ENCODE assay signal across 15 mouse cellular contexts in genomic region chr3:135556851-135557662, GRCm38 (mm10).
DNase-seq lines count a peak whose midpoint lies in the region; ATAC-seq and TF ChIP-seq lines count a peak whose summit lies in the region.
"Had no signal": no experiment of that assay in that cellular context is flagged by ENCODE, and none has a peak within 500 bp of the region (broad histone marks: within the 10 kb centered on the region; RNA-seq: fewer than 3 reads in every experiment).

No protein-coding gene starts in this region.

- peak overlapping the region; percentile 53 for H3K9ac ChIP-seq in ES-Bruce4 (ENCODE audit: low read depth, poor library complexity, severe bottlenecking)
- H3K9ac ChIP-seq: hindbrain, embryonic 15.5 days; limb, embryonic 13.5 days; midbrain, embryonic 12.5 days had no signal

- TF ChIP-seq CTCF in ES-Bruce4 (IDR thresholded peaks at IDR 0.05; ENCODE audit: low read depth, low read length), result no peak

- peaks cover 2% of the 10 kb centered on the region; the same call in 1 of the 2 replicates for H3K9me3 ChIP-seq in ES-Bruce4 (replicated peaks; ENCODE audit: control insufficient read depth, insufficient read depth, low read length, poor library complexity, severe bottlenecking)
- H3K9me3 ChIP-seq: hindbrain, embryonic 15.5 days; limb, embryonic 13.5 days; midbrain, embryonic 12.5 days had no signal

- ATAC-seq in inflammation-experienced regulatory T-cells, adult 6 months, result no peak
- ATAC-seq: Patski had no signal

- peaks cover 4% of the 10 kb centered on the region for H3K4me1 ChIP-seq in ES-Bruce4 (ENCODE audit: control insufficient read depth, insufficient read depth, low read length)
- H3K4me1 ChIP-seq: hindbrain, embryonic 15.5 days; limb, embryonic 13.5 days; midbrain, embryonic 12.5 days had no signal

- TF ChIP-seq POLR2A in ES-Bruce4 (IDR thresholded peaks at IDR 0.05; ENCODE audit: insufficient read depth, low read length), result no peak

- H3K36me3 ChIP-seq in ES-Bruce4 (ENCODE audit: control insufficient read depth, insufficient read depth, low read length, poor library complexity, severe bottlenecking), result peaks cover 53% of the 10 kb centered on the region
- H3K36me3 ChIP-seq: hindbrain, embryonic 15.5 days; limb, embryonic 13.5 days; midbrain, embryonic 12.5 days had no signal

- H3K4me3 ChIP-seq in ES-Bruce4 (ENCODE audit: low read depth, low read length), result no peak overlapping the region
- H3K4me3 ChIP-seq: erythroblast, embryonic 14.5 days; hindbrain, embryonic 15.5 days; limb, embryonic 13.5 days; midbrain, embryonic 12.5 days had no signal

- H3K27ac ChIP-seq in ES-Bruce4 (ENCODE audit: insufficient read depth, low read length), result peak overlapping the region; percentile 55
- H3K27ac ChIP-seq: hindbrain, embryonic 15.5 days; limb, embryonic 13.5 days; midbrain, embryonic 12.5 days had no signal

- DNase-seq in heart, adult 11 months, result peak; percentile 87
- no peak for DNase-seq in heart, postnatal 14 days
- DNase-seq in brain, adult 2 months (ENCODE audit: low read depth, low spot score), result peak; percentile 47
- peak; percentile 18 to 34 for DNase-seq in layer of hippocampus, postnatal 36 days
- DNase-seq in cerebellum, postnatal 36 days, result no peak
- DNase-seq: cerebellum, adult 2 months; kidney, adult 2 months; lung, postnatal 36 days had no signal

- no peaks in the 10 kb centered on the region for H3K27me3 ChIP-seq in ES-Bruce4 (ENCODE audit: control insufficient read depth, insufficient read depth, low read length, poor library complexity, severe bottlenecking)
- H3K27me3 ChIP-seq: hindbrain, embryonic 15.5 days; limb, embryonic 13.5 days; midbrain, embryonic 12.5 days; Patski had no signal

- no peak for TF ChIP-seq EP300 in ES-Bruce4 (IDR thresholded peaks at IDR 0.05; ENCODE audit: insufficient read depth, low read depth, low read length)

- intact Hi-C loops in heart, postnatal 14 days (cut with DNase I), result loop anchor here (5.0 kb wide), 1 partner anchor 155 kb away; no protein-coding TSS in a partner anchor

Comparison
In these comparisons a context has a peak if more than half of its experiments do, and no peak if none do; other contexts are left out.
1. DNase-seq: peak in heart, adult 11 months (single experiment), brain, adult 2 months (single experiment) and layer of hippocampus, postnatal 36 days (2 of 2); none in heart, postnatal 14 days (0 of 2) and cerebellum, postnatal 36 days (0 of 2).